Mouse (Mus musculus): Measurements from ENCODE around the gene Guca1a. TPM values are rescaled to one million over a fixed set of nuclear protein-coding genes. Genes with fewer than 3 reads are reported as not detected.

Guca1a gene
- polyA plus RNA-seq, 1 experiment from 2014 or later: 1.6 TPM

Other genes starting within 250 kb of the Guca1a start
- 105 and 114 TPM in 2 replicates for gene Mrps10, start 31.7 kb downstream of the Guca1a start, polyA plus RNA-seq (2014; fragmentation: Nextera tagmentation; extraction: Ambion mirVana)
- 0.43 and 0.60 TPM in 2 replicates for gene Guca1b, start 15.2 kb downstream of the Guca1a start, polyA plus RNA-seq (2014; fragmentation: Nextera tagmentation; extraction: Ambion mirVana)
- 0.22 and 0.23 TPM in 2 replicates for gene AI661453, start 36.0 kb upstream of the Guca1a start, polyA plus RNA-seq (2014; fragmentation: Nextera tagmentation; extraction: Ambion mirVana)
- 0.52 and 0.96 TPM in 2 replicates for gene 1700001C19Rik, start 36.8 kb upstream of the Guca1a start, polyA plus RNA-seq (2014; fragmentation: Nextera tagmentation; extraction: Ambion mirVana)
- 20.7 and 21.3 TPM in 2 replicates for gene Taf8, start 101.7 kb upstream of the Guca1a start, polyA plus RNA-seq (2014; fragmentation: Nextera tagmentation; extraction: Ambion mirVana)
- gene Ccnd3, start 104.5 kb upstream of the Guca1a start, polyA plus RNA-seq (2014; fragmentation: Nextera tagmentation; extraction: Ambion mirVana): 525 and 530 TPM in 2 replicates
- 43.1 and 45.9 TPM in 2 replicates for gene Bysl, start 210.9 kb upstream of the Guca1a start, polyA plus RNA-seq (2014; fragmentation: Nextera tagmentation; extraction: Ambion mirVana)
- 48.9 and 53.3 TPM in 2 replicates for gene Med20, start 211.0 kb upstream of the Guca1a start, polyA plus RNA-seq (2014; fragmentation: Nextera tagmentation; extraction: Ambion mirVana)
- gene Gm20517, start 211.0 kb upstream of the Guca1a start, polyA plus RNA-seq (2014; fragmentation: Nextera tagmentation; extraction: Ambion mirVana): 1.5 and 2.5 TPM in 2 replicates
- 4.1 and 4.8 TPM in 2 replicates for gene Usp49, start 230.1 kb upstream of the Guca1a start, polyA plus RNA-seq (2014; fragmentation: Nextera tagmentation; extraction: Ambion mirVana)

Data from liver, embryonic 11.5 days (tissue).